Mouse (Mus musculus): ENCODE data around the gene Magi2.

- TF ChIP-seq MYOG (IDR thresholded peaks at IDR 0.05; ENCODE audit: control insufficient read depth, extremely low read depth, insufficient read length) (no peak), CTCF (IDR thresholded peaks at IDR 0.05; ENCODE audit: control insufficient read depth, insufficient read depth, insufficient read length) (no peak)
These were observed 1317.5 kb downstream of the Magi2 start for GRCm38 (mm10) chr5:20544374-20544773.

Measured in C2C12 (cell line).